Mouse (Mus musculus) heart, adult 2 months (tissue): ENCODE measurements at regions not wholly inside any gene's neighbourhood (a gene's known extent, or its start where the extent isn't known, plus 50 kb on each side); places are given as distances from the start of the nearest gene placed in this dataset.

Experiments
- CTCF ChIP-seq: fragments of 200-600 bp; IDR thresholded peaks from 2 replicates; pipeline ENCODE4 v1.8.1; 2022; ENCODE audit warnings: antibody characterized with exemption, mild to moderate bottlenecking, moderate library complexity
- EP300 ChIP-seq: fragments of 200-500 bp; IDR thresholded peaks from 2 replicates; pipeline ENCODE4 v1.6.1; 2011; ENCODE audit warnings: low read depth, low read length, control low read depth; ENCODE audit not compliant: insufficient read depth
- POLR2A ChIP-seq: fragments of 200-500 bp; IDR thresholded peaks from 2 replicates; pipeline ENCODE4 v1.6.1; 2011; ENCODE audit warnings: mild to moderate bottlenecking, low read depth, low read length, control low read depth; ENCODE audit not compliant: insufficient read depth

- TF ChIP-seq CTCF: no peak
- no peak for TF ChIP-seq EP300
- TF ChIP-seq POLR2A: no peak
Observed at GRCm38 (mm10) chr17:64527817-64528216, 72.7 kb upstream of the Man2a1 start.
